Mouse (Mus musculus) heart, adult 2 months (tissue): ENCODE measurements around the gene Rac2.

Experiments
- CTCF ChIP-seq: fragments of 200-600 bp; IDR thresholded peaks from 2 replicates; pipeline ENCODE4 v1.8.1; 2022; ENCODE audit warnings: antibody characterized with exemption, mild to moderate bottlenecking, moderate library complexity
- POLR2A ChIP-seq: fragments of 200-500 bp; IDR thresholded peaks from 2 replicates; pipeline ENCODE4 v1.6.1; 2011; ENCODE audit warnings: mild to moderate bottlenecking, low read depth, low read length, control low read depth; ENCODE audit not compliant: insufficient read depth

DNA sequence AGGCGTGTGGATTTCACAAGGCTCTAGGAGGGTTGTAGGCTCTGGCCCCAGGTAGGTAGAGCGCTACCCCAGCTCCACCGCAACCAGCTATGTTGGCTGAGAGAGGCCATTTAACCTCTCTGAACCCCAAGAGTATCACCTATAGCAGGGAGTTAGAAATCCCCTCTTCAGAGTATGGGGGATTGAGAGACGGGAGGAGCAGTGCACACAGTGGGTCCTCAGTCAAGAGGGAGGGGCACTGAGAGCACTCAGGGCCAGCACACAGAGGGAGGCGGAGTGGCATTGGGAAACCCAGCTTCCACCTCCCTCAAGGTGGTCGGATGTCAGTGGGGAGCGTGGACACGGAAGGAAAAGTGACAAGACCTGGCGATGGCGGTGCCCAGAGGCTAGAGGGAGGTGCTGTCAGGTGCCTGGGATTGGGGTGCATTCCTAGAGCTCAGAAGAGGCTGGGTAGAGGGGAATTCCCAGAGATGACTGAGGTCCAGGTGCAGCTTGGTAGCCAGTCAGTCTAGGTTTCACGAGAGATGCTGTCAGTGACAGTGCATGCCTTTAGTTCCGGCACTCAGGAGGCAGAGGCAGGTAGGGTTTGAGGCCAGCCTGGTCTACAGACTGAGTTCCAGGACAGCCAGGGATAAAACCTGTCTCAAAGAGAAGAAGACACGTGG is 27.1 kb upstream of the Rac2 start:
- no peak for TF ChIP-seq CTCF
- TF ChIP-seq POLR2A = no peak
